Mouse (Mus musculus) embryo, embryonic 9.5 days (tissue): ENCODE measurements at regions not wholly inside any gene's neighbourhood (a gene's known extent, or its start where the extent isn't known, plus 50 kb on each side); places are given as distances from the start of the nearest gene placed in this dataset.

Experiments
- DNase-seq: peaks from one replicate; pipeline ENCODE4 v3.0.0-alpha.2; 2017; ENCODE audit errors: extremely low spot score

DNA sequence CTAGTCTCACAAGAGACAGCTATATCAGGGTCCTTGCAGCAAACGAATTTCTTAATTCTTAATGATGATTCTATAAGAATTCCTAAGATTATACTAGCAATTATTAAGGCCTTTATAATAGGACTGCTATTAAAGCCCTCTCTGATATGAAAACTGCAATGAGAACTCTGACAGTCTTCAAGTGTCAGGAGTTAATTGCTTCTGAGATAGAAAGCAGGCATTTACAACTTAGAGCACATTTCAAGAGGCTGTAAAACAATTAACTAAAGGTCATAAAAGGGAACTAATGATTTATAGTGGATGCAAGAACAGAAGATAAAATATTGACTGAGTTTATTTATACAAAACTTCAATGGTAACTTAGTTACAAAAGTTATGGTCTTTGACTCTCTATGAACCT is 84.9 kb upstream of the Phlpp1 start:
- DNase-seq = no peak

GRCm38 (mm10) chr1:106092909-106093557 is 78.5 kb upstream of the Phlpp1 start:
- no peak for DNase-seq

DNA sequence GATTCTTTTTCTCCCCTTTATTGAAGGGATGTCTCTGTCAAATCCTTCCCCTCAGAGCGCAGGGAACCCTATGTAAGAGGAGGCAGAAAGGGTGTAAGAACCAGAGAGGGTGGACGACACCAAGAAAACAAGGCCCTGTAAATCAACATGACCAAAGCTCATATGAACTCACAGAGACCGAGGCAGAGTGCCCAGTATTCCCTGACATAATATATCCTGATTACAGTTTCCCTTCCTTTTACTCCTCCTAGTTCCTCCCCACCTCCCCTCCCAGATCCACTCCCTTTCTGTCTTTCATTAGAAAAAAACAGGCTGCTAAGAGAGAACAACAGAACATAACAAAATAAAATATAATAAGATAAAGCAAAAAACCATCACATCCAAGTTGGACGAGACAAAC is 77.7 kb upstream of the Phlpp1 start:
- DNase-seq = no peak

- peak; percentile 8 for DNase-seq
Measured at GRCm38 (mm10) chr1:106096324-106096723, 75.2 kb upstream of the Phlpp1 start.

DNA sequence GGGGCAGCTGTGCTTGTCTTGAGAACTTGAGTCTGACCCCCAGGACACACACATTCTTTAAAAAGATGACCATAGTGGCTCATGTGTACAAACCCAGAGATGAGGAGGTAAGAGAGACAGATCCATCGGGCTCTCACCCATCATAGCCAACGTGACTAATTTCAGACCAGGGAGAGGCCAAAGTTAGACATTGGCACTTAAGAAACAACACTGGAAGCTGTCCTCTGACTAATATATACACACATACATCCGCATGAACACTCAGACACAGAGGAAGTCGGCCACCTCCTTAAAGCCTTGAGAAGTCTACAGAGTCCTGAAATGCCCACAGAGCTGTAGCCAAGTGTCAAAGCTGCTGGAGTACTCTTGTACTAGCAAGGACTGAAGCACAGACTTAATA is 74.4 kb upstream of the Phlpp1 start:
- no peak for DNase-seq

DNA sequence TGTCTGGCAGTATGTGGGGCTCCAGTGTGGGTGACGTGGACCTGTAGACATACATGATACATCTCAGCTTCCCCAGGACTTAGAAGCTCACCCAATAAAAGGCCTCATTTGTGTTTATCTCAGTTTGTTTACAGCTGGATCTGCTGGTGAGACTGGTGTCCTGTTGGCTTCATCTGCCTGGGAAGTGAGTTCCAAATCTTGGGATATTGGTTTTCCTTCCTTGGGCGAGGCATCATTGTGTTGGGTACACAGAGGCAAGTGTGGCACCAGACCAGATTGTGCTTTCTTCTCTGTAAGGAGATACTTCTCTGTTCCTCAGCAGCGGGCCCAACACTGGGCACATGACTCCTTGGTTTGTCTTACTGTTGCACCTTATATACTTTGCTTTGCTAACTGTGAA is 70.9 kb upstream of the Phlpp1 start:
- no peak for DNase-seq

DNA sequence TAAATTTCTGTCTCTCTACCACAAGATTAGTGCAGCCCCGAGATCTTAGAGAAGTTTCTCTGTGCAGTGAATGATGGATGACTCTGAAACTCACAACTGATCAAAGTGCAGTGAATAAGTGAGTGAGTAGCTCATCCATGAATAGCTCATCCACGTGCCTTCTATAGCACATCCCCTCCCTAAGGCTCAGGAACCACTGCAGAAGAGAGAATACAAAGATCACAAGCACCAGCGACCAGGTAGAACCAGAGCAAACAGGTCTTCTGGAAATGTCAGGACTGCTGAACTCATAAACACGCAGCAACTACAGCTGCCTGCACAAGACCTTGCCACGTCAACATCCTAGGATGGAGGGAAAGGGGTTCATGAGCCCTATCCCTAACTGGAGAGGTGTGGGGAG is 69.0 kb upstream of the Phlpp1 start:
- DNase-seq = no peak

GRCm38 (mm10) chr1:106109081-106109480 is 62.5 kb upstream of the Phlpp1 start:
- DNase-seq = no peak
